Mouse (Mus musculus) cerebellum, adult 18-20 months (tissue): ENCODE data around the gene Plekha5.
"Not testable (repeated sequence)": the region's sequence is repeated elsewhere in the genome, so short reads cannot be mapped to it uniquely, and the experiment has no call there.

ENCODE experiments used
- DNase-seq, 2 experiments: peaks; one replicate each; pipeline ENCODE4 v3.0.0; 2021

The Plekha5 gene

DNA sequence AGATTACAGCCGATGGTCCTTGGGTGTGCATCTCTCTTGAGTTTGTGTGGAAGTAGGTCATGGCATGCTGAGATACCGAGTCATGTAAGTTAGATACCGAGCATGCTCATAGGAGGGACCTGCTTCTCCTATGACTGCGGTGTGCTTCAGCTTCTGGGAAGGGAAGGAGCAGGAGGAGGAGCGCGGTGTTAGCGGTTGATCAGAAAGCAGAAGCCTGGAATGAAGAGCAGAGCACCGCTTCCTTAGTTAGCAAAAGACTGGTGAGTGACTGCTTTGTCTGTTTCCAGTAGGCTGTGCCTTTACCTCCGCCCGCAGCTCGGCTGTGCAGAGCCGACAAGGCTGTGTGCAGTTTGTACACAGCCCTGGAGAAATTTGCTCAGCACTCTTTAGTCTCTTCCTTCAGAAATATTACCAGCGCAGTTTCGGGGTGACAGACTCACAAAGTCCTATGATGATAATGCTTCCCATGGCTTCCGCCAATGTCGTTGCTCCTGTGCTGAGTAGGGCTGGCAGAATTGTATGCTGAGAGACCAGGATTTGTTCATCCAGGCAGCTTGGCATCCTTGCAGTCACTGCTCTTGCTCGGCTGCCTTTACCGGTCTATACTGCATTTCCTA, 67.2 kb downstream of the Plekha5 start:
- DNase-seq, result peak; percentile 75 to 76

DNA sequence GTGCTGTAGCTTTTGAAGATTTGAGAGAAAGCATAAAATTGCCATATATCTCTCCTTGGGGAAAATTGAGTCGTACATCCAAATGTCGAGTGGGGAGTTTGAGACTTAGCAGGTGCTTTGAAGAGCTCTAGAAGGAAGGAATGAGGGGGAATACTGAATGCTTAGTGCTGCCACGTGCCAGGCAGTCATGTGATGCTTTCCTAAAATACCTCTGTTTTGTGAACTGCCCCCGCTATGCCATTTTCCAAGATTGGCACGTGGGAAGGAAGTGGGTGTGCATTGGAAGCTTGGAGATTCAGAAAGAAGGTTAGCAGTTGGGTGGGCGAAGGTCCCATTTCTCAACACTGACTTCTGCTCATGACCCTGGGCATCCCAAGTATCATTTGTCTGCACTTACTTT, 68.2 kb downstream of the Plekha5 start:
- DNase-seq, result peak; percentile 61 to 71

- DNase-seq, result no peak
These were observed 74.2 kb downstream of the Plekha5 start for GRCm38 (mm10) chr6:140498074-140498473.

DNA sequence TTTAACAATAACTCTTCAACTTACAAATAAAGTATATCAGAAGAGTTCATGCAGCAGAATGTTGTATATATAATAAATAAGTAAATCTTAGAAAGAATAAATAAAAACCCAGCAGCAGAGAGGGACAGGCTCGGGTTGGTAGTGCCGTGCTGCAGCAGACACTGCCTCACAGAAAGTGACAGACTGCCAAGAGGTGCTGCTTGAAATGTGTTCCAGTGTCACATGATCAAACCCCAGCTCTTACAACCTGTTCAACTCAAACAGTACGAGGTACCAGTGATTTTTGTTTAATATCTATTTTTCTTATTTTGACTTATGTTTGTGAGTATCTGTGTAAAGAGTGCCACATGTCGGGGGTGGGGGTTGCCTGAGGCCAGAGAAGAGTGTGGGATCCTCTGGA, 75.1 kb downstream of the Plekha5 start:
- DNase-seq, result peak; percentile 43 to 70

DNA sequence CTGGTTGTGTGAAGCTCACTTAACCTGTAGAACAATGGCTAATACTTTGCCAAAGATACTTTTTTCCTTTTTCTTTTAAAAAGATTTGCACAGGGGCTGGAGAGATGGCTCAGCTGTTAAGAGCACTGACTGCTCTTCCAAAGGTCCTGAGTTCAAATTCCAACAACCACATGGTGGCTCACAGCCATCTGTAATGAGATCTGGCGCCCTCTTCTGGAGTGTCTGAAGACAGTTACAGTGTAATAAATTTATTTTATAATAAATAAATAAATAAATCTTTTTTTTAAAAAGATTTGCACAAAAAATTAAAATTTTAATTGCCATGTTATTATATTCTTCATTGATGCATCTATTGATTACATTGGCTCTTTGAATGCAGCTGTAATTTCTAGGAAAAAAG, 77.0 kb downstream of the Plekha5 start:
- not testable (repeated sequence) for DNase-seq

GRCm38 (mm10) chr6:140501841-140502240, 78.0 kb downstream of the Plekha5 start:
- no peak for DNase-seq

DNA sequence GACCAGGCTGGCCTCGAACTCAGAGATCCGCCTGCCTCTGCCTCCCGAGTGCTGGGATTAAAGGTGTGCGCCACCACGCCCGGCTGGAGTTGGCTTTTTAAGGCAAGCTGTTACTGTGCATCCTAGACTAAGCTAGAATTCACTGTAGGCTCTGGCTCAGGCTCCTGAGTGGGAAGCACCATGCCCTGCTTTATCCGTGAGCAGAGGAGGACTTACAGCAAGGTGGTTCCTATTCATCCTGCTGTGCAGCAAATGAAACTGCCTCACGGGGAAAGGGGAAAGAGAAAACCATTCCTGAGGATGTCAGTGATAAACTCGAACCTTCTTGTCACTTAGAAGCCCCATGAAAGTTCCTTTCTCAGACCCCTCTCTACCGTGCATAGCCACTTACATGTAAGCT, 80.9 kb downstream of the Plekha5 start:
- DNase-seq, result no peak

DNA sequence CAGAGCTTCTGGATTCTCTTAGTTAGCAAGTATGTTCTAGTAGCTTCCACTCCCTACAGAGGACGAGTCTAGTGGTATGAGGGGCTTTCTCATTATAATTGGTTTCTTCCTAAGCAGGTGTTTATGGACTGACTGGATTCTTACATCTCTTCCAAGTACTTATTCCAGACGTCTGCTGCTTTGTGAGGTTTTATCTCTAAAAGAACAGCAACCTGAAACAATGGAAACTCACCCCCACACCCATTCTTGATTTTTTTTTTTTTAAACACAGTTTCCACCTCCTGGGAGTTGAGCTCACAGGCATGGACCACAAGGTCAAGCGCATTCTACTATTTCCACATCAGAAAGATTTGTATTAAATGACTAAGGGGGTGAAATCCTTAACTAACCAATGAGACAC, 83.8 kb downstream of the Plekha5 start:
- DNase-seq, result no peak

GRCm38 (mm10) chr6:140508475-140509150, 84.8 kb downstream of the Plekha5 start:
- peak in 1 of 2 experiments; percentile 43 for DNase-seq

DNA sequence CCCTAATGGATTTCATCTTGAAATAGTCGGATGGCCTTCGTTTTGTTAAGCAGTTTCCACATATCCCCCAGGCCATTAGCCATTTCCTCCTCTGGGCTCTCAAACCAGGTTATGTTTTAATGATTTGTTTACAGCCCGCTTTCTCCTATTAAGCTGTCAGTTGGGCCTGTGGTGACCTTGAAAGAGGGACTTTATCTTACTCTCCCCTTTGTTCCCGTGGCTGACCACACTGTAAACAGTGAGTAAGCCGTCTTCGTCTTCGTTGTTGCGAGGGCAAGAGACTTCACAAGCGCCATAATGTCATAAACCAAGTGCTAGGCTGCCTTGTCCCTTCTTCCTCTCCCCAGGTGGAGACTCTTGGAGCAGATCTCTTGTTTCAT, 85.3 kb downstream of the Plekha5 start:
- DNase-seq, result no peak

GRCm38 (mm10) chr6:140512016-140512415, 88.2 kb downstream of the Plekha5 start:
- DNase-seq, result no peak

GRCm38 (mm10) chr6:140512427-140512826, 88.6 kb downstream of the Plekha5 start:
- peak in 1 of 2 experiments; percentile 35 for DNase-seq

DNA sequence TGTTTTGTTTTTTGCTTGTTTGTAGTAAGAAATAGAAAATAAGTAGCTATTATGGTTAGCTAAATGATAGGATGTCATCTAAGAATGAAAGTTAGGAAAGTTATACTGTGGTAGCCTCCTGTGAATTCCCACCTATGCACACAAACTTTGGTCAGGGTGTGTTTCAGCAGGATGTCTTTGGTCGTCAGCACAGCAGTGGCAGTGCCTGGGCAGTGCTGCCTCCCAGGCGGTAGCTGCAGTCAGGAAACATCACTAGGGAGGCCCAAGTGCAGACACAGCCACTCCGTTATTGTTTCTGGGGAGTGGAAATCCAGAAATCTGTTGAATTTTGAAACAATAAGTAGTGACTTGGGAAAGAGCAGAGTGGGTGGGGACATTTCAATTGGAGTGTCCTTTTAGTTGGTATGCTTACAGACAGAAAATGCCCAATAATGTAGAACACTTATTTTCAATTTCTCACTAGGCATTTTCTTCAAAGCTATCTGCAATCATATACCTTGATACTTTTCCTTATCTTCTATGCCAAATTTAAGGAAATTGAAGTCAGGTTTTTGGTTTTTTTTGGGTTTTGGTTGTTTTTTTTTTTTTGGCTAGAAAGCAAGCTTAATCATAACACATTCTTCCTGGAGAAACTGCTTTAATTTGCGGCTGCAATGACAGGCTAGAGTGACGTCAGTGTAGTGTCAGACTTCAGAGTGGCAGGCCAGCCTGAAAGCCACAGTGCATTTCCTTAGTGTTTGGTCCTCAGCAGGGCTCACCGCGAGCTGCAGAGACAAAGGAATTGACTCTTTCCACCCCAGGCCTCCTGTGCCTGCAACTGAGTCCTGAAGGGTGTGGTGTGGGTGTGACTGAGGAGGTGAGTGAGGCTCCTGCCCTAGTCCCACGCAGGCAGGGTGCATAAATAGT, 90.6 kb downstream of the Plekha5 start:
- DNase-seq, result peak; percentile 55

DNA sequence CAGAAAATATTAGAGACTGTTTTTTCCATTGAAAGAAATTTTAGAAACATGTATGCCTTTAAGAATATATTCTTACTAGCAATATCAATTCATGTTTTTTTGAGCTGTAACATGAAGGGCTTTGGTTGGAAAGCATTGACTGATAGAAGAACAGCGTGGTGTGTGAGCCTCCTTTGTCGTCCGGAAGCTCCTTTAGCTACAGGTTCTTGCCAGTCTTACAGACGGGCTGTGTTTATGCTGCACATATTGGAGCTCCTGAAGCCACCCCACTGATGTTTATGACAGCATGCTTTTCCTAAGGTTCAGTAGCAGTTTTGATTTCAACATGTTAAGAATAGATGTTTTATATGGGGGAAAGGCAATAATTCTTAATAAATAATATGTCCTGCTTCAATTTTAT, 91.7 kb downstream of the Plekha5 start:
- DNase-seq, result no peak

GRCm38 (mm10) chr6:140516202-140516601, 92.3 kb downstream of the Plekha5 start:
- DNase-seq, result no peak

- DNase-seq, result no peak
These were observed 93.3 kb downstream of the Plekha5 start for GRCm38 (mm10) chr6:140517188-140517587.

GRCm38 (mm10) chr6:140519019-140519418, 95.2 kb downstream of the Plekha5 start:
- DNase-seq, result peak; percentile 49 to 63

GRCm38 (mm10) chr6:140519488-140520159, 95.8 kb downstream of the Plekha5 start:
- DNase-seq, result peak; percentile 82 to 90

GRCm38 (mm10) chr6:140520961-140521360, 97.1 kb downstream of the Plekha5 start:
- DNase-seq, result no peak

DNA sequence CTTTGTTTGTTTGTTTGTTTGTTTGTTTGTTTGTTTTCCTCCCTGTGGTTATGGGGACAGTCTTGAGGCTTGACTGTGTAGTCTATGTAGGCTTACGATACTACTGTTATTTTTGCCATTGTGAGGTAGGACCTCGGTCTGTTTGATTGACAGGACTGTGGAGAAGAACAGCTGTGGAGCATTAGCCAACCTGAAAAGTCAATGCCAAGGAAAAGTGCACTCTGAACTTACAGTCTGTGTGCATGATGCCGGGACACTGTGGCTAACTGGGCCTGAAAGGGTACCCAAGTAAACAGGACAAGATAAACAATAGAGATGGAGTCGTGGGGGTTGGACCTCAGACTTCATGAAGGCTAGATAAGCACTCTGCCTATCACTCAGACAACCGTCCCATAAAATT, 98.0 kb downstream of the Plekha5 start:
- DNase-seq, result no peak

GRCm38 (mm10) chr6:140523600-140523999, 99.7 kb downstream of the Plekha5 start:
- DNase-seq, result no peak

DNA sequence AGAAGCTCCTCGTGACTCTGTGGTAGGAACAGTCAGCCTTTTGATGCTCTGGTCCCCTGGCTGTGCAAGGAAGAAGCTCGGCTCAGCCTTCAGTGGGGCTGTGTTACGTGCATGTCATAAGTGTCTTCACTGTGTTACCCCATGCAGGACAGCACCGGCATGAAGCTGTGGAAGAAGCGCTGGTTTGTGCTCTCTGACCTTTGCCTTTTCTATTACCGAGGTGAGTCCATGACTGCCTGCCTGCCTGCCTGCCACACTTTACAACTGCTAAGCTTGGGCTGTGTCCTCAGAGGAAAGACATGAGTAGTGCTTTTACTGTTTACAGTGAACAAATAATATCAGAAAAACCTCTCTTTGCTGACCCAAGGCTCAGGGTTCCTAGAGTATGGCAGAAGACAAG, 104.6 kb downstream of the Plekha5 start:
- DNase-seq, result no peak

DNA sequence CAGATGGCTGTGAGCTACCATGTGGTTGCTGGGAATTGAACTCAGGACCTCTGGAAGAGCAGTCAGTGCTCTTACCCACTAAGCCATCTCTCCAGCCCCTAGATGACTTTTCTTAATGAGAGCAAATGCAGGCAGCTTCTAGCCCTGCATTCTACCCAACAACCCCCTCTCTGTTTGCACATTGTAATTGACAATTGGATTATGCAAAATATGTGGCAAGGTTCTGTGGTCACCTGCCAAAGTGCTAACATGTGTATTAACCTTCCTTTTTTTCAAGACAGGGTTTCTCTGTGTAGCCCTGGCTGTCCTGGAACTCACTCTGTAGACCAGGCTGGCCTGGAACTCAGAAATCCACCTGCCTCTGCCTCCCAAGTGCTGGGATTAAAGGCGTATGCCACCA, 109.0 kb downstream of the Plekha5 start:
- not testable (repeated sequence) for DNase-seq
